Mouse (Mus musculus): ENCODE measurements around the gene Vrk2. TPM values are rescaled to one million over a fixed set of nuclear protein-coding genes. Genes with fewer than 3 reads are reported as not detected.

Gene Vrk2
- polyA plus RNA-seq, 1 experiment from 2014 or later = 17.1 TPM

DNA sequence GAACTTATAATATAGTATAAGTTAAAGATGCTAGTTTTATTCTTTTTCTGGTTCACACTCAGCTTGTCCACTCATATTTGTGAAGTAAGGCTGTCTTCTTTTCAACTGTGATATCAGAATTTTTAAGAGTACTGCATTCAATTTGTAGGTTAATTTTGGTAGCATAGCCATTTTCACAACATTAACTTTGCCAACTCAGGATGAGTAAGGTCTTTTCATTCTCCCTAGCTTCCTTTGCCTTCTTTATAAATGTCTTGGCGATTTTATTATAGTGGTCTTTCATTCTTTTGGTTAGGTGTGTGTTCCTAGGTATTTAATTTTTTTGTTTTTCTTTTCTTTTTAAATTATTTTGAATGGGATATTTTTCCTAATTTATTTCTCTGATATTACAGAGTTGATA, 143.2 kb downstream of the Vrk2 start:
- H3K27me3 ChIP-seq = no peaks in the 10 kb centered on the region
- H3K4me2 ChIP-seq (replicated peaks) = no peak overlapping the region
- H3K27ac ChIP-seq (replicated peaks) = no peak overlapping the region
- no peaks in the 10 kb centered on the region for H3K9me3 ChIP-seq
- 0 out of 2 replicates have a peak, but pooled peaks cover 5% of the 10 kb centered on the region for H3K36me3 ChIP-seq
- no peaks in the 10 kb centered on the region for H3K4me1 ChIP-seq
- H3K9ac ChIP-seq (replicated peaks) = no peak overlapping the region
- 93% methylated on average over 1 of the region's 1 CpGs for WGBS
- no peak overlapping the region for H3K4me3 ChIP-seq
- no peak for ATAC-seq (ENCODE audit: low FRiP score, low read depth)

DNA sequence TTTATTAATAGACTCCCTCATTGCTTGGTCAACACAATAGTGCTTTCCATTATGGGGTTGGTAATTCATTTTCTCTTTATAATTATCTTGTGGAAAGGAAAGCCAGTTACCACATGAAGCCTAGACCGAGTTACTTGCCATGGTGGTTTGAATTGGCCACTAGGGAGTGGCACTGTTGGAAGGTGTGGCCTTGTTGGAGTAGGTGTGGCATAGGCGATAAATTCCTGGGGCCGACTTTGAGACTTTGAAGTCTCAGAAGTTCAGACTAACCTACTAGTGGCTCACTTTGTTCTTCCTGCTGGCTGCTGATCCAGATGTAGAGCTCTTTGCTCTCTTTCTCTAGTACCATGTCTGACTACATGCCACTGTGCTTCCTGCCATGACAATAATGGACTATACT, 144.0 kb downstream of the Vrk2 start:
- Histone ChIP-seq H3K27me3 (no peaks in the 10 kb centered on the region), H3K9me3 (no peaks in the 10 kb centered on the region), H3K36me3 (0 out of 2 replicates have a peak, but pooled peaks cover 5% of the 10 kb centered on the region), H3K27ac (replicated peaks) (no peak overlapping the region), H3K4me3 (no peak overlapping the region), H3K9ac (replicated peaks) (no peak overlapping the region), H3K4me1 (no peaks in the 10 kb centered on the region), H3K4me2 (replicated peaks) (no peak overlapping the region)
- ATAC-seq (ENCODE audit: low FRiP score, low read depth) = no peak
- 88% methylated on average over 3 of the region's 3 CpGs for WGBS

DNA sequence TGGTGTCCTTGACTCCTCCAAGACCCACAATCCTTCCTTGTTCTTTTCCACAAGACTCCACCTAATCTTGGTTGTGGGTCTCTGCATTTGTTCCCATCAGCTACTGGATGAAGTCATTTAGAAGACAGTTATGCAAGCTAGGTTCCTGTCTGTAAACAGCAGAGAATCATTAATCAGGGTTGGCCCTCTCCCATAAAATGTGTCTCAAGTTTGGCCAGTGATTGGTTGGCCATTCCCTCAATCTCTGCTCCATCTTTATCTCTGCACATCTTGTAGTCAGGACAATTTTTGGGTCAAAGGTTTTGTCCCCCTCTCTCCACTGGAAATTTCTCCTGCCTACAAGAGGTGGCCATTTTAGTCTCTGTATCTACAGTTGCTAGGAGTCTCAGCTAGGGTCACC, 149.4 kb downstream of the Vrk2 start:
- Histone ChIP-seq H3K36me3 (0 out of 2 replicates have a peak, but pooled peaks cover 5% of the 10 kb centered on the region), H3K27ac (replicated peaks) (no peak overlapping the region), H3K27me3 (no peaks in the 10 kb centered on the region), H3K4me1 (no peaks in the 10 kb centered on the region), H3K4me3 (no peak overlapping the region), H3K4me2 (replicated peaks) (no peak overlapping the region), H3K9ac (replicated peaks) (no peak overlapping the region), H3K9me3 (no peaks in the 10 kb centered on the region)
- no peak for ATAC-seq (ENCODE audit: low FRiP score, low read depth)

DNA sequence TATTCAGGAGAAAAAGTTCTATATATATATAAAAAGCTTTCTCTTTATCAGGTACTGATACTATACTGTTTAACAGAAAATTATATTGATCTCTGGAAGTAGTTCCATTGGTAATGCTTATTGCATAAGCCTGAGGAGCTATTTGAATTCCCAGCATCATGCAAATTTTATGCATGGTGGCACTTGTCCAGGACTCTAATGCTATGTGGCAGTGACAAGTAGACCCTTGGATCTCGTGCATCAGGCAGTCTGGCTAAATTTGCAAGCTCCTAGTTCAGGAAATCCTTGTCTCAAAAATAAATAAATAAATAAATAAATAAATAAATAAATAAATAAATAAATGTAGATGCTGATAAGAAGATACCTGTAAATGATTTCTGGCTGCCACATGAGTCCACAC, 152.7 kb downstream of the Vrk2 start:
- Histone ChIP-seq H3K4me3 (no peak overlapping the region), H3K4me1 (no peaks in the 10 kb centered on the region), H3K36me3 (no peaks in the 10 kb centered on the region), H3K27ac (replicated peaks) (no peak overlapping the region), H3K4me2 (replicated peaks) (no peak overlapping the region), H3K27me3 (no peaks in the 10 kb centered on the region), H3K9ac (replicated peaks) (no peak overlapping the region), H3K9me3 (no peaks in the 10 kb centered on the region)
- no peak for ATAC-seq (ENCODE audit: low FRiP score, low read depth)
- WGBS = 70% methylated on average over 1 of the region's 1 CpGs

DNA sequence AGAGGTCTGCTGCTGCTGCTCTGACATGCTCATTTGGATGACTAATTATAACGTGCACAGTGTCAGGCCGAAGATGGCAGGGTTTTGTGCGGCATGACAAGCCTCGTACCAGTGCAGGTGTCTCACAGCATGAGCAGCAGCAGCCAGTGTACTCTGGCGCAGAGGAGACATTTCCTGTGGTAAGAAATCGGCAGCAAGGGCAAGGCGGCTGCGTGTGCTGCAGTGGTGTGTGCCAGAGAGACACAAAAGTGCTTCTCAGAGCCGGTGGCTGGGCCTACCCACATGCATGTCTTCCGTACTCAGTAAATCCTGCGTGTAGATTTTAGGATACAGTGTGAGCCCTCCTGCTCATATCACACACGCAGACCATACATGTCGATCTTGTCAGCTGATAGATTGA, 156.0 kb downstream of the Vrk2 start:
- 86% methylated on average over 13 of the region's 13 CpGs for WGBS
- no peak for ATAC-seq (ENCODE audit: low FRiP score, low read depth)
- H3K36me3 ChIP-seq = no peaks in the 10 kb centered on the region
- no peak overlapping the region for H3K4me3 ChIP-seq
- no peak overlapping the region for H3K9ac ChIP-seq (replicated peaks)
- H3K27ac ChIP-seq (replicated peaks) = no peak overlapping the region
- no peaks in the 10 kb centered on the region for H3K9me3 ChIP-seq
- no peaks in the 10 kb centered on the region for H3K27me3 ChIP-seq
- no peaks in the 10 kb centered on the region for H3K4me1 ChIP-seq
- no peak overlapping the region for H3K4me2 ChIP-seq (replicated peaks)

DNA sequence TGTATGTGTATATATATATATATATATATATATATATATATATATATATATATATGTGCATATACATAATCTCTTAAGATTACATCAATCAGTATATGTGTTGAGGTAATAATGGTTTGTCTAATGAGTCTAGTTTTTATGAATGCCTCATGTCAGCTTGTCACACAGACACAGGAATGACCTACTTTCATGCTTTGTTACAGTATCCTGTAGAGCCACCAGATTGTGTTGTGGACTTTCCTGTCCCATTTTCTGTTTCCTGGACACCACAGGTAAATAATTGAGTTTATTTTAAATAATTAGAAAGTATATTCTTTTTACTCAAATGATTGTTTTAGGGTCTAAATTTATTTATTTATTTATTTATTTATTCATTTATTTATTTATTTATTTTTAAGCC, 159.6 kb downstream of the Vrk2 start:
- H3K4me2 ChIP-seq (replicated peaks) = no peak overlapping the region
- no peak overlapping the region for H3K9ac ChIP-seq (replicated peaks)
- H3K27ac ChIP-seq (replicated peaks) = no peak overlapping the region
- no peaks in the 10 kb centered on the region for H3K4me1 ChIP-seq
- H3K36me3 ChIP-seq = no peaks in the 10 kb centered on the region
- no peak overlapping the region for H3K4me3 ChIP-seq
- H3K9me3 ChIP-seq = no peaks in the 10 kb centered on the region
- no peak for ATAC-seq (ENCODE audit: low FRiP score, low read depth)
- no peaks in the 10 kb centered on the region for H3K27me3 ChIP-seq

DNA sequence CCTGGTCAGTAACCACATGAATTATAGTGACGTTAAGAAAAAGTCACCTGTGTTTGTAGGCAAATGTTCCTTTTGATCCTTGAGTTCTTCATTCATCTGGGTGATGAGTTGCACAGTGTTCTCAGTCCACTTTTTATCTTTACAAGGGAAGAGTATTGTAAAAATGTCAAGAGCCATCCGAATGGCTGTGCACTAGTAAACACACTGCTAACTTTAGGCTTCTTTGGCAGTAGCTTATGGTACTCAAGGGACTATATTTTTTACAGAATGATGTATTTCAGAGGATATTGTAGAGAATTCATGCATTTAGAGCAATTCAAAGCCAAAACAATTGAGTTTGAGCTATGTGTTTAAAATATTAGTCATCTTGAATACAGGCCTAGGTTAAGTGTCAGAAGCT, 172.3 kb downstream of the Vrk2 start:
- no peak for ATAC-seq (ENCODE audit: low FRiP score, low read depth)
- Histone ChIP-seq H3K27ac (replicated peaks) (no peak overlapping the region), H3K9me3 (no peaks in the 10 kb centered on the region), H3K9ac (replicated peaks) (no peak overlapping the region), H3K27me3 (no peaks in the 10 kb centered on the region), H3K4me3 (no peak overlapping the region), H3K4me1 (no peaks in the 10 kb centered on the region), H3K36me3 (no peaks in the 10 kb centered on the region), H3K4me2 (replicated peaks) (no peak overlapping the region)
- 93% methylated on average over 2 of the region's 2 CpGs for WGBS

Other genes starting within 250 kb of the Vrk2 start
- 23.0 and 24.7 TPM in 2 replicates for gene Fancl, start 207.9 kb downstream of the Vrk2 start, polyA plus RNA-seq (2016; fragmentation: Nextera tagmentation; extraction: Ambion mirVana)
- gene Gm6899, start 758 bp downstream of the Vrk2 start, polyA plus RNA-seq (2016; fragmentation: Nextera tagmentation; extraction: Ambion mirVana) = not detected in 2 replicates

Data from midbrain, embryonic 12.5 days (tissue).